Mouse (Mus musculus) intestine, embryonic 15.5 days (tissue): Measurements from ENCODE around the gene Agpat1. TPM values are rescaled to one million over a fixed set of nuclear protein-coding genes. Genes with fewer than 3 reads are reported as not detected.

ENCODE experiments used
- ATAC-seq: fragments of 200-750 bp; cut with Nextera tagmentation; 2 replicates; pipeline ENCODE4 v1.8.0; 2017; ENCODE audit warnings: moderate TSS enrichment, moderate library complexity
- H3K27ac ChIP-seq: fragments of 300-500 bp; sonication (generic); 2 replicates; pipeline ENCODE4 v1.5.1; 2015; ENCODE audit warnings: mild to moderate bottlenecking, inconsistent platforms
- H3K27me3 ChIP-seq: fragments of 300-500 bp; sonication (generic); replicated peaks from 2 replicates; pipeline ENCODE4 v1.6.1; 2015; ENCODE audit warnings: inconsistent platforms
- H3K36me3 ChIP-seq: fragments of 300-500 bp; sonication (generic); 2 replicates; pipeline ENCODE4 v1.6.1; 2015; ENCODE audit warnings: inconsistent platforms
- H3K4me1 ChIP-seq: fragments of 300-500 bp; sonication (generic); replicated peaks from 2 replicates; pipeline ENCODE4 v1.6.1; 2015; ENCODE audit warnings: inconsistent platforms
- H3K4me2 ChIP-seq: fragments of 300-500 bp; sonication (generic); replicated peaks from 2 replicates; pipeline ENCODE4 v1.6.1; 2015; ENCODE audit warnings: mild to moderate bottlenecking, inconsistent platforms
- H3K4me3 ChIP-seq: fragments of 300-500 bp; sonication (generic); replicated peaks from 2 replicates; pipeline ENCODE4 v1.5.1; 2015; ENCODE audit warnings: inconsistent platforms
- H3K9ac ChIP-seq: fragments of 300-500 bp; sonication (generic); 2 replicates; pipeline ENCODE4 v1.6.1; 2015; ENCODE audit warnings: inconsistent platforms
- H3K9me3 ChIP-seq: fragments of 300-500 bp; sonication (generic); 2 replicates; pipeline ENCODE4 v1.6.1; 2016; ENCODE audit warnings: inconsistent platforms
- WGBS: fragments of 180-500 bp; shearing (Covaris S2); methylation state at CpG from one replicate; pipeline ENCODE4 v1.1.7; 2015; 5-methylcytosine and 5-hydroxymethylcytosine counted together
- polyA plus RNA-seq: library from polyadenylated mRNA; unstranded; fragments of >200 nt; fragmentation: Nextera tagmentation; extraction: Ambion mirVana; gene quantifications from 2 replicates; pipeline ENCODE4 v1.2.1, GENCODE M21; 2015

Agpat1 gene
- polyA plus RNA-seq, 1 experiment from 2014 or later, result 51.2 TPM

DNA sequence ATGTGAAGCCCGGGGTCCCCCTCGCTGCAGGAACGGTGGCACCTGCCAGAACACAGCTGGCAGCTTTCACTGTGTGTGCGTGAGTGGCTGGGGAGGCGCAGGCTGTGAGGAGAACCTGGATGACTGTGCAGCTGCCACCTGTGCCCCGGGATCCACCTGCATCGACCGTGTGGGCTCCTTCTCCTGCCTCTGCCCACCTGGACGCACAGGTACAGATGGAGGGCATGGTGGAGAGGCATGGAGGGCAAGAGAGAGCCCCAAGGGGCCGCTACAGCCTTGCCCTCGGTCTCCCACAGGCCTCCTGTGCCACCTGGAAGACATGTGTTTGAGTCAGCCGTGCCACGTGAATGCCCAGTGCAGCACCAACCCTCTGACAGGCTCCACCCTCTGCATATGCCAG, 35.6 kb upstream of the Agpat1 start:
- no peak for ATAC-seq
- Histone ChIP-seq H3K9ac (no peak overlapping the region), H3K4me1 (peaks cover 12% of the 10 kb centered on the region), H3K27ac (no peak overlapping the region), H3K9me3 (no peaks in the 10 kb centered on the region), H3K36me3 (no peaks in the 10 kb centered on the region), H3K27me3 (no peaks in the 10 kb centered on the region), H3K4me3 (no peak overlapping the region), H3K4me2 (no peak overlapping the region)
- 79% methylated on average over 13 of the region's 13 CpGs for WGBS

DNA sequence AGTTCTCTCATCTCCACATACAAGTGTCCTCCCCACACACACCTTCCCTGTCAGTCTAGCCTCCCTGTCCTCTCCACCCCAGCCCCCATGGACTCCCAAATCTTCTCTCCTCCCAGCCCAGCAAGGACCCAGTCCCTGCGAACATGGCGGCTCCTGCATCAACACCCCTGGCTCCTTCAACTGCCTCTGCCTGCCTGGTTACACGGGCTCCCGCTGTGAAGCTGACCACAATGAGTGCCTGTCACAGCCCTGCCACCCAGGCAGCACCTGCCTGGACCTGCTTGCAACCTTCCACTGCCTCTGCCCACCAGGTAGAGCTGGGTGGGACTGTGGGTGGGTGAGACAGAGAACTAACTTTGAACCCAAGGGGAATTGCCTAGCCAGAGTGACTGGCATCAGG, 34.1 kb upstream of the Agpat1 start:
- no peak overlapping the region for H3K27ac ChIP-seq
- H3K9ac ChIP-seq, result no peak overlapping the region
- H3K4me1 ChIP-seq, result 0 out of 2 replicates have a peak, but pooled peaks cover 3% of the 10 kb centered on the region
- no peak overlapping the region for H3K4me3 ChIP-seq
- WGBS, result 65% methylated on average over 4 of the region's 4 CpGs
- H3K27me3 ChIP-seq, result no peaks in the 10 kb centered on the region
- no peaks in the 10 kb centered on the region for H3K9me3 ChIP-seq
- H3K4me2 ChIP-seq, result no peak overlapping the region
- ATAC-seq, result no peak
- no peaks in the 10 kb centered on the region for H3K36me3 ChIP-seq

GRCm38 (mm10) chr17:34571875-34572274, 32.2 kb upstream of the Agpat1 start:
- no peak overlapping the region for H3K27ac ChIP-seq
- no peak for ATAC-seq

DNA sequence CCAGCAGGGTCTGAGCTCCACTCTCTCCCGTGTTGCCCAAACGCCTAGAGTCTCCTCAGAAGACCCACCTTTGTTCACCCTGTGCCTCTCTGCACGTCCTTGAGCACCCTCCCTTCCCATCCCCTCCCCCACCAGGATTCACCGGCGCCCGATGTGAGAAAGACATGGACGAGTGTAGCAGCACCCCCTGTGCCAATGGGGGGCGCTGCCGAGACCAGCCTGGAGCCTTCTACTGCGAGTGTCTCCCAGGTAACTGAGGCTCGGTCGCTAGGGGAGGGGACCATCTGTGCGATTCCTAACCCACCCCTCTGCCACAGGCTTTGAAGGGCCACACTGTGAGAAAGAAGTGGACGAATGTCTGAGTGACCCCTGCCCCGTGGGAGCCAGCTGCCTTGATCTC, 31.7 kb upstream of the Agpat1 start:
- Histone ChIP-seq H3K9ac (no peak overlapping the region), H3K27ac (no peak overlapping the region)
- no peak for ATAC-seq

More at GRCm38 (mm10) chr17:34571875-34572274, 32.2 kb upstream of the Agpat1 start:
- no peak overlapping the region for H3K4me3 ChIP-seq
- no peak overlapping the region for H3K9ac ChIP-seq
- no peaks in the 10 kb centered on the region for H3K36me3 ChIP-seq
- peaks cover 9% of the 10 kb centered on the region; the same call in 1 of the 2 replicates for H3K4me1 ChIP-seq
- H3K9me3 ChIP-seq, result no peaks in the 10 kb centered on the region
- no peaks in the 10 kb centered on the region for H3K27me3 ChIP-seq
- H3K4me2 ChIP-seq, result no peak overlapping the region
- WGBS, result 20% methylated on average over 5 of the region's 5 CpGs

GRCm38 (mm10) chr17:34576577-34576976, 27.5 kb upstream of the Agpat1 start:
- H3K9ac ChIP-seq, result no peak overlapping the region
- H3K9me3 ChIP-seq, result no peaks in the 10 kb centered on the region
- no peaks in the 10 kb centered on the region for H3K27me3 ChIP-seq
- 60% methylated on average over 5 of the region's 5 CpGs for WGBS
- H3K4me1 ChIP-seq, result peaks cover 9% of the 10 kb centered on the region; the same call in 1 of the 2 replicates
- H3K36me3 ChIP-seq, result no peaks in the 10 kb centered on the region
- H3K4me2 ChIP-seq, result no peak overlapping the region
- peak overlapping the region; percentile 66 for H3K27ac ChIP-seq
- peak; percentile 89 for ATAC-seq
- H3K4me3 ChIP-seq, result no peak overlapping the region

More for the DNA sequence above, 31.7 kb upstream of the Agpat1 start:
- Histone ChIP-seq H3K27me3 (no peaks in the 10 kb centered on the region), H3K4me1 (peaks cover 9% of the 10 kb centered on the region; the same call in 1 of the 2 replicates), H3K4me3 (no peak overlapping the region), H3K9me3 (no peaks in the 10 kb centered on the region), H3K4me2 (no peak overlapping the region), H3K36me3 (no peaks in the 10 kb centered on the region)
- WGBS, result 12% methylated on average over 15 of the region's 15 CpGs

GRCm38 (mm10) chr17:34578070-34578469, 26.0 kb upstream of the Agpat1 start:
- no peak for ATAC-seq
- 93% methylated on average over 3 of the region's 3 CpGs for WGBS
- Histone ChIP-seq H3K27me3 (no peaks in the 10 kb centered on the region), H3K4me3 (no peak overlapping the region), H3K4me2 (no peak overlapping the region), H3K4me1 (peaks cover 7% of the 10 kb centered on the region; the same call in 1 of the 2 replicates), H3K27ac (no peak overlapping the region), H3K9ac (no peak overlapping the region), H3K9me3 (no peaks in the 10 kb centered on the region), H3K36me3 (no peaks in the 10 kb centered on the region)

- H3K36me3 ChIP-seq, result no peaks in the 10 kb centered on the region
- no peak overlapping the region for H3K4me3 ChIP-seq
- H3K27ac ChIP-seq, result no peak overlapping the region
- H3K9me3 ChIP-seq, result no peaks in the 10 kb centered on the region
- H3K9ac ChIP-seq, result no peak overlapping the region
- no peak overlapping the region for H3K4me2 ChIP-seq
- no peak for ATAC-seq
- WGBS, result 82% methylated on average over 12 of the region's 12 CpGs
- H3K27me3 ChIP-seq, result no peaks in the 10 kb centered on the region
- peaks cover 8% of the 10 kb centered on the region; the same call in 1 of the 2 replicates for H3K4me1 ChIP-seq
These were observed 21.5 kb upstream of the Agpat1 start for GRCm38 (mm10) chr17:34582528-34582927.

DNA sequence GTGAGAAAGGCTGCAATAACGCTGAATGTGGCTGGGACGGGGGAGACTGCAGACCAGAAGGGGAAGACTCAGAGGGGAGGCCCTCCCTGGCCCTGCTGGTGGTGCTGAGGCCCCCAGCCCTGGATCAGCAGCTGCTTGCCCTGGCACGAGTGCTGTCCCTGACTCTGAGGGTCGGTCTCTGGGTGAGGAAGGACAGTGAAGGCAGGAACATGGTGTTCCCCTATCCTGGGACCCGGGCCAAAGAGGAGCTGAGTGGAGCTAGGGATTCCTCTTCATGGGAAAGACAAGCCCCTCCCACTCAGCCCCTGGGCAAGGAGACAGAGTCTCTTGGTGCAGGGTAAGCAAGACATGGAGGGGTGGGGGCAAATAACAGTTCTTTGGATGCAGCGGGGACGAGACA, 20.7 kb upstream of the Agpat1 start:
- Histone ChIP-seq H3K4me2 (no peak overlapping the region), H3K9me3 (no peaks in the 10 kb centered on the region), H3K36me3 (no peaks in the 10 kb centered on the region), H3K9ac (no peak overlapping the region), H3K4me3 (no peak overlapping the region), H3K27me3 (no peaks in the 10 kb centered on the region), H3K27ac (no peak overlapping the region), H3K4me1 (peaks cover 11% of the 10 kb centered on the region)
- 55% methylated on average over 7 of the region's 7 CpGs for WGBS
- ATAC-seq, result no peak

GRCm38 (mm10) chr17:34583819-34584218, 20.2 kb upstream of the Agpat1 start:
- no peak for ATAC-seq
- no peaks in the 10 kb centered on the region for H3K9me3 ChIP-seq
- no peak overlapping the region for H3K4me3 ChIP-seq
- no peak overlapping the region for H3K9ac ChIP-seq
- no peak overlapping the region for H3K4me2 ChIP-seq
- no peaks in the 10 kb centered on the region for H3K27me3 ChIP-seq
- peaks cover 16% of the 10 kb centered on the region for H3K4me1 ChIP-seq
- WGBS, result 88% methylated on average over 8 of the region's 8 CpGs
- H3K27ac ChIP-seq, result no peak overlapping the region
- H3K36me3 ChIP-seq, result no peaks in the 10 kb centered on the region

GRCm38 (mm10) chr17:34585121-34585520, 18.9 kb upstream of the Agpat1 start:
- H3K27me3 ChIP-seq, result no peaks in the 10 kb centered on the region
- no peak overlapping the region for H3K4me2 ChIP-seq
- 88% methylated on average over 8 of the region's 8 CpGs for WGBS
- no peak overlapping the region for H3K4me3 ChIP-seq
- no peaks in the 10 kb centered on the region for H3K9me3 ChIP-seq
- H3K36me3 ChIP-seq, result no peaks in the 10 kb centered on the region
- H3K4me1 ChIP-seq, result peaks cover 26% of the 10 kb centered on the region
- ATAC-seq, result no peak
- H3K27ac ChIP-seq, result no peak overlapping the region
- no peak overlapping the region for H3K9ac ChIP-seq

- no peak for ATAC-seq
- H3K36me3 ChIP-seq, result no peaks in the 10 kb centered on the region
- H3K9ac ChIP-seq, result peak overlapping the region; percentile 96
- H3K27ac ChIP-seq, result peak overlapping the region; percentile 94
- peak overlapping the region; percentile 65 for H3K4me3 ChIP-seq
- peak overlapping the region; percentile 82 for H3K4me2 ChIP-seq
- 31% methylated on average over 32 of the region's 32 CpGs for WGBS
- H3K27me3 ChIP-seq, result no peaks in the 10 kb centered on the region
- H3K4me1 ChIP-seq, result peaks cover 36% of the 10 kb centered on the region
- H3K9me3 ChIP-seq, result no peaks in the 10 kb centered on the region
These were observed 17.9 kb upstream of the Agpat1 start for GRCm38 (mm10) chr17:34585877-34586771.

DNA sequence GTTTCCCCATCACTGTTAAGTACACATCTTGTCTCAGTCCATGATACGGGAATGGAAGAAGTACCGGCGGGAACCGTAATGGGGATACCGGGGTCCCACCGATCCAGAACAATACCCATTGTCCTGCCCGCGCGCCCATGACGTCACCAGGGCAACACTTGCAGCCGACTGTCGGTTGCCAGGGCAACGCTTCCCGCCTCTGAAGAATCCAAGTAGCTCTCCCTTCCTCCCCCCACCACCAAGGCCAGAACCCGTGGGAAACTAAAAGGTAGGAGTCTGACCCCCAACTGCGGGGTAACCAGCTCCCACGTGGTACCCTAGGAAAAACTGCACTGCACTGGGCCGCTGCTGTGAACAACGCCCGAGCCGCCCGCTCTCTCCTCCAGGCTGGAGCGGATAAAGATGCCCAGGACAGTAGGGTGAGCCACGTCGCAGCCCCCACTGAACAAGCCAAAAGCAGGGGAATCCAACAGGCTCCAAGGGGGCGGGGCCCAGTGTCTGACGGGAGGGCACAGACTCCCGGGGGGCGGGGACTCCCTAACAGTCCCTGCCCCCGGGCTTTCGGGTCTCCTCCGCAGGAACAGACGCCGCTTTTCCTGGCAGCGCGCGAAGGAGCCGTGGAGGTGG, 17.2 kb upstream of the Agpat1 start:
- WGBS, result under 1% methylated on average over 38 of the region's 38 CpGs
- H3K4me1 ChIP-seq, result peaks cover 43% of the 10 kb centered on the region
- H3K9me3 ChIP-seq, result no peaks in the 10 kb centered on the region
- H3K36me3 ChIP-seq, result no peaks in the 10 kb centered on the region
- peak overlapping the region; percentile 82 for H3K4me2 ChIP-seq
- H3K27ac ChIP-seq, result peak overlapping the region; percentile 94
- ATAC-seq, result peak; percentile 88
- peak overlapping the region; percentile 65 for H3K4me3 ChIP-seq
- peak overlapping the region; percentile 96 for H3K9ac ChIP-seq
- no peaks in the 10 kb centered on the region for H3K27me3 ChIP-seq
